Mouse (Mus musculus) cerebellum, postnatal 10 days (tissue): ENCODE data around the gene Ntf5.
A peak's percentile ranks its signal among the peaks of the same experiment; 100 is the strongest.

Source experiments
- DNase-seq, 2 experiments: peaks; one replicate each; pipeline ENCODE4 v3.0.0; 2021; ENCODE audit warnings: mixed read lengths in 2 of 2

Ntf5 gene

DNA sequence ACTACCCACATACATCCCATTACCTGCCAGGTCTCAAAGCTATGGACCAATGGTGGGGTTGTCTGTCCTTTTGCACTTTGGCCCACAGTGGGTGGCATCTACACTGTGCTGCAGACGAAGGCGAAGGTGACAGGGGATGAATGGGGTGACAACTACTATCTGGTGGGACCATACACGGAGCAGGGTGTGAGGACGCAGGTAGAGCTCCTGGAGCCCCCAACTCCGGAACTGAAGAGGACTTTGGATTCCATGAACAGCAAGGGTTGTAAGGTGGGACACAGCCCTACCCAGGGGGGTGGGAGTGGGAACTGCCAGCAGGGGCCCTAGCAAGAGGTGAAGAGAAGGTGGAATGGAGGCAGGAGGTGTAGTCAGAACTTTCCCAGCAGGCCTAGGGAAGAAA, 22.9 kb downstream of the Ntf5 start:
- DNase-seq = no peak

DNA sequence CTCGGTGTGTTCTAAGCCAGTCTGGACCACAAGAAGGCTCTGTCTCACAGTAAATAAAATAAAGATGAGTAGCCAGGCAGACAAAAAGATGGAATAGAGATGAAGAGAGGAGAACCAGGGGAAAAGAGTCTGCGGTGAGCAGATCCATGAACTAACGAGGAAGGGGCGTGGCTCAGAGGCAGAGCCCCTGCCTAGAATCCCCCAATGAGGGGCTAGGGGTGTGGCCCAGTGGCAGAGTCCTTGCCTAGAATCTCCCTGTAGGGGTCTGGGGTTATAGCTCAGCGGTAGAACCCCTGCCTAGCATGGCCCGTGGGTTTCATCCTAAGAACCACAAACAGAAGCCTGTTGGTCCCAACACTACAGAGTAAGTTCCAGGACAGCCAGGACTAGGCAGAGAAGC, 23.6 kb downstream of the Ntf5 start:
- DNase-seq = no peak

DNA sequence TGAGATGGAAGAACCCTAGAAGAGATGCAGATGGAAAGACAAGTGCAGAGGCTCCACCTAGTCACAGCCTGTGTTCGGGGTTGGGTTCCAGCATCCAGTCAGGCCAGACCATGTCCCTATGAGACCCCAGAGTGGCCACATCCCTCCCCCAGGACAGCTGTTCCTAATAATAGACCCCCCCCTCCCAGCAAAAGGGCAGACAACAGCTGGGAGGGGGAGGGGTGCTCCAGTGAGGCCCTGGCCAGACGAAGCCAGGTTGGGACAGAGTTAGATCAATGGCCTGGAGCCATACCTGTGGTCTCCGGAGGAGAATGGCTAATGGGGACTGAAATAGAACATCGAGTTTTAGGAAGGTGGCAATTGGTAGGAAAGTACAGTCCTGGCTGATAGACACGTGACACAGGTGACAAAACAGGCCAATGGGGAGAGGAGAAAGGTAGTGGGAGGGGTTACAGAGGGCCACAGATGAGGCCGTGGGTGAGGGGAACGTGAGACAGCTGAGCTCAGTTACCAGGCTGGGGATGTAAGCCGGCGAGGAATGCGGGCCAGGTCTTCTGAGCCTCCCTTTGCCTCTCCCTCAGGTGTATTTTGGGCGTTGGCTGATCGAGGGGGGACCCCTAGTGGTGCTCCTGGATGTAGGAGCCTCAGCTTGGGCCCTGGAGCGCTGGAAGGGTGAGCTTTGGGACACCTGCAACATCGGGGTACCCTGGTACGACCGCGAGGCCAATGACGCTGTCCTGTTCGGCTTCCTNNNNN, 24.2 kb downstream of the Ntf5 start, which contains the start of gene Ruvbl2:
Gene Ruvbl2 (minus strand): TSS at position 576 of the 756 bp plus-strand sequence.
- no peak for DNase-seq

DNA sequence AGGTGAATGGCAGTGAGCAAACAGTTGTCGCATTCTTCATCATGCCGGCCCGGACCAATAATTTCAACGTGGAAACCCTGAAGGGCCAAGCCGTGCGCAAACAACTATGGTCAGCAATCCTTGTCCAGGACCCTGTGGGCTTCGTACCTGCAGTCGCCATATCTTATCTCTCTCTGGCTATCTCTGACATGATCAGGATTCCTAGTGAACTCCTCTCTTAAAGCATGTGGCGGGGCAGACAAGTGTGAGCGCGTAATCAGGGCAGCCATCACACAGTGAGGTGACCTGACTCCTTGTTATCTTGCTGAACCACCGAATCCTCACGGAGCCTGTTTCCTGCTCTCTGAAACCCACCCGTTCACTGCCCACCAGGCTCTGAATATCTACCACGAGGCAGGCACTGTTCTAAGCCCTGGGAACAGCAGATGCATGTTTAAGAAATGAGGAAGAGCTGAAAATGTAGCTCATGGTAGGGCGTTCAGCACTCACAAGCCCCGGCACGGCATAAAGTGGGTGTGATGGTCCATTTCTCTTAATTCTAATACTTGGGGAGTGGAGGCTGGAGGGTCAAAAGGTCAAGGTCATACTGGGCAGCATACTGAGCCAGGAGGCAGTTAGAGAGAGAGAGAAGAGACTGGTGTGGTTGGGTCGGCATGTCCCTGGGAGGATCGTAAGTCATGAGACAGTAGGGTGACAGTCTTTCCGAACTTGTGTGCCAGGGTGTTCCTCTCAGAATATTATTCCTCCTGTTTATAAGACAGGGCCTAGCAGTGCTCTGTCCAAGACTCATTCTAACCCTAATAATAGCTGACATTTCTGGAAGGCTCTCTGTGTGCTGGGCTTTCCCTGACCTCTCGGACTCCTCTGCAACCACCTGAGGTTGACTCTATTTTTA, 30.3 kb downstream of the Ntf5 start:
- no peak for DNase-seq

DNA sequence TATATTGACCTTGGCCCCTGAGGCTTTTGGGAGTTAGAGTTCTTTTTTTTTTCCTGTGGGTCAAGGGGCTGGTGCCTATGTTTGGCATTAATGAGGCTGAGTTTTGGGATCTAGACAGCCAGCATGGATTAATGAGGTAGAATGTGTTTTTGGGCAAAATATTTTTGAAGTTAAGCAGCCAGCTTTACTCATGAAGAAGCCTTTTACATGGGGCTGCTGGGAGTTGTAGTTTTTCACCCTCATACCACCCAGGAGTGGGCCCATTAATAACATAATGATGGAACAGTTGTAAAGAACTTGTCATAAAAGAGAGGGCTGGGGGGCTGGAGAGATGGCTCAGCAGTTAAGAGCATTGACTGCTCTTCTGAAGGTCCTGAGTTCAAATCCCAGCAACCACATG, 33.1 kb downstream of the Ntf5 start:
- no peak for DNase-seq

DNA sequence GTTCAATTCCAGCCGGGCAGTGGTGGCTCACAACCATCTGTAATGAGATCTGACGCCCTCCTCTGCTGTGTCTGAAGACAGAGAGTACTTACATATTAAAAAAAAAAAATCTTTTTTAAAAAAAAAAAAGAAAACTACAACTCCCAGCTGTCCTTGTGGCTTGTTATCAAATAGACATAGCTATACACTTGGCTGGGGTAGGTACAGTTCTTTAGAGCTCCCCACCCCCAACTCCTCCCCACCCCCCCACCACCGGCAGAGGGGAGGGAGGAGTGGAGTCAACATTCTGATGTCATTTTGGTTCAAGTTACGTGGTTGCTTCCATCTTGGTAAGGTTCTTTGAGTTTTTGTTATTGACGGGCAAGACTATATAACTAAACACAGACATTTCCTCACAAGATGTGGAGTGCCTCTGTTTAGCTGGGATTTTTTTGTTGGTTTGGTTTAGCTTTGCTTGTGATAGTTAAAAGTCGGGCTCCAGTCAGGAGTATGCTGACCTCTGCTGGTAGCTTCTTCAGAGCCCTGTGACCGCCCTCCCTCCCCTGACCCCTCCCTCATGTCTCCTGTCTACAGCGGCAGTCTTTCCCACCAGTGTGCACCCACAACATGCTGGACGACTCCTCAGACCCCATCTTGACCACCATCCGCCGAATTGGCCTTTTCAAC, 34.0 kb downstream of the Ntf5 start:
- peak; percentile 71 to 76 for DNase-seq

DNA sequence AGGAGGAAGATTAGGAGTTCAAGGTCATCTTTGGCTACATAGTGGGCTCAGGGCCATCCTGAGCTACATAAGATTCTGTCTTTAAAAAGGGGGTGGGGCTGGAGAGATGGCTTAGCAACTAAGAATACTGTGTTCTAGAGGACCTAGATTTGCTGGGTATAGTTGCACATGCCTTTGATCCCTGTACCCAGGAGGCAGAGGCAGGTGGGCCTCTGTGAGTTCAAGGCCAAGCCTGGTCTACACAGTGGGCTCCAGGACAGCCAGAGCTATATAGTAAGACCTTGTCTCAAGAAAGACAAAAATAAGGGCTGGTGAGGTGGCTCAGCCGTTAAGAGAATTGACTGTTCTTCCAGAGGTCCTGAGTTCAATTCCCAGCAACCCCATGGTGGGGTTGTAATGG, 36.5 kb downstream of the Ntf5 start:
- no peak for DNase-seq

DNA sequence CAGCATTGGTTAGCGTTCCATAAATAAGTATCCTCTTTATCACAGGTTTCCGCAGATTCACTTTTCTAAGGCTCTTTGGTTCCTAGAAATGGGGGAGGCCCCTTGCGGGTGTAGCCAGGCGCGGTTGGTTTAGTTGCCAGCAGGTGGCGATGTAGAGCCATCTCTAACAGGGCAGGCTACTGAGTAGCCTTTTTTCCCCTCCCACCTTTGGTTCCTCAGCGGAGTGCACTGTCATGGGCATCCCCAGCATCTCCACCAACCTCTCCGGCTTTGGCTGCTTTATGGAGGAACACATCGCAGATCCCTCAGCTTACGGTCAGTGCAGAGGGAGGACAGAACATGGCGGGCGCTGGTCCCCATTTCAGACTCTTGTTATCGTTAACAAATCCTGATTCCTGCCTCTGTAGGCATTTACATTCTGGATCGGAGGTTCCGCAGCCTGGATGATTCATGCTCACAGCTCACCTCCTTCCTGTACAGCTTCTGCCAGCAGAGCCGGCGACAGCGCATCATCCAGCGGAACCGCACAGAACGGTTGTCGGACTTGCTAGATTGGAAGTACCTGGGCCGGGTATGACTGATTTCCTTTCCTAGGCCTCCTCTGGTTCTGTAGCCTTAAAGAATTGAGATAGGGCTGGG, 38.0 kb downstream of the Ntf5 start:
- peak; percentile 93 to 95 for DNase-seq

DNA sequence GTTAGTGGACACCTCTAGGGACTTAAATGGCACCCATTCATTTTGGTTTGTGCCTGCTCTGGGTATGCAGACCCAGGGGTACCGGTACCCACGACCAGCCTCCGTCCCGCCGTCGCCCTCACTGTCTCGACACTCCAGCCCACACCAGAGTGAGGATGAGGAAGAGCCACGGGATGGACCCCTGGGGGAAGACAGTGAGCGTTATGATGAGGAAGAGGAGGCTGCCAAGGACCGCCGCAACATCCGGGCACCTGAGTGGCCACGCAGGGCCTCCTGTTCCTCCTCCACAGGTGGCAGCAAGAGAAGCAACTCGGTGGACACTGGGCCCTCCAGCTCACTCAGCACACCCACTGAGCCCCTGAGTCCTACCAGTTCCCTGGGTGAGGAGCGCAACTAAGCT, 41.5 kb downstream of the Ntf5 start:
- DNase-seq = no peak

DNA sequence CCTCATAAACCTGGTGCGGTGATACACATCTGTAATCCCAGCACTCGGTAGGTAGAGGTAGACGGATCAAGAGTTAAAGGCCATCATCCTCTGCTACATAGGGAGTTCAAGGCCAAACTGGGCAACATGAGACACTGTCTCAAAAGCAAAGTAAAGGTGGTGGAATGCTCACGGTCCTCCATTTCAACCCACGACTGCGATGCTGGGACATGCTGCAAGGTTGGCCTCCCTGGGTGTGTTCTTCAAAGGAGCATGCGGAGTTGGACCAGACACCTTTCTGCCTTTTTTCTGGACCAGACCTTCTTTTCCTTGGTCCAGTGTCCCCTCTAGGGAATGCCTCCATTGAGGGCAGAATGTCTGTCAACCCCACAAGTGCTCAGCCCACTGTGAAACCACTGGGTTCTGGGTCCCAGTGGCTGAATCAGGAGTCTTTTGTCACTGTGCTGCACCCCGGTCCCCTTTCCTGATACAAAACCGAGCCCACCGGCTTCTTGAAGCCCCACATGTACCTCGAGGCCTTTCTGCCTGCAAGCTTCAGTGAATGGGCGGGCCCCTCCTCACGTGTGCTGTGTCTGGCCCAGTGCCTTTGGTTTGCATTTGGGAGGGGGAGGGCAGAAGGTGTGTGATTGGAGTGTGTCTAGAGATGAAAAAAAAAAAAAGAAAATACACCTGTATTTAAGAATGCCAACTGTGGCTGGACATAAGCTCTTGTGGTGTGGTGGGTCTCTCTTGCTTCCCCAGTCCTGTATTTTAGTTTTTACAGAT, 42.6 kb downstream of the Ntf5 start:
- no peak for DNase-seq

DNA sequence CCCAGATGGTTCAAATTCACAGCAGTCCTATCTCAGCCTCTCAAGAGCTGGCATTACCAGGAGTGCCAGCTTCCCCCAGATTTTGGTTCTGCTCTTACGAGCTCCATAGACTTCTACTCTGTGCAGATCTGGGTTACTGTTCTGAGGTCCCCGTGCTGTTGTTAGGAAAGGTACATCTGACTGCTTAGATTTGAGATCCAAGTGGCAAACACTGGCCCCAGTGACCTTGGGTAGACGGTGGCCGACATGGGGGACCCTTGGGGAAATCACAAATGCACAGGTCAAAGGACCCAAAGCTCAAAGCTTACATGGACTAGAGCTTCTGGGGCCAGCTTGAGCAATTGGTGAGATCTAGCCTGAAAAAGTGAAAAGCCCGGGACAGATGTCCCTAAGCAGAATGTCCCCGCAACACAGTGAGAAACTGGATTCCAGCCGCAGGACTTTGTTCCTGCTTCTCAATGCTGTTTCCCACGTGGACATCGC, 43.3 kb downstream of the Ntf5 start:
- no peak for DNase-seq

DNA sequence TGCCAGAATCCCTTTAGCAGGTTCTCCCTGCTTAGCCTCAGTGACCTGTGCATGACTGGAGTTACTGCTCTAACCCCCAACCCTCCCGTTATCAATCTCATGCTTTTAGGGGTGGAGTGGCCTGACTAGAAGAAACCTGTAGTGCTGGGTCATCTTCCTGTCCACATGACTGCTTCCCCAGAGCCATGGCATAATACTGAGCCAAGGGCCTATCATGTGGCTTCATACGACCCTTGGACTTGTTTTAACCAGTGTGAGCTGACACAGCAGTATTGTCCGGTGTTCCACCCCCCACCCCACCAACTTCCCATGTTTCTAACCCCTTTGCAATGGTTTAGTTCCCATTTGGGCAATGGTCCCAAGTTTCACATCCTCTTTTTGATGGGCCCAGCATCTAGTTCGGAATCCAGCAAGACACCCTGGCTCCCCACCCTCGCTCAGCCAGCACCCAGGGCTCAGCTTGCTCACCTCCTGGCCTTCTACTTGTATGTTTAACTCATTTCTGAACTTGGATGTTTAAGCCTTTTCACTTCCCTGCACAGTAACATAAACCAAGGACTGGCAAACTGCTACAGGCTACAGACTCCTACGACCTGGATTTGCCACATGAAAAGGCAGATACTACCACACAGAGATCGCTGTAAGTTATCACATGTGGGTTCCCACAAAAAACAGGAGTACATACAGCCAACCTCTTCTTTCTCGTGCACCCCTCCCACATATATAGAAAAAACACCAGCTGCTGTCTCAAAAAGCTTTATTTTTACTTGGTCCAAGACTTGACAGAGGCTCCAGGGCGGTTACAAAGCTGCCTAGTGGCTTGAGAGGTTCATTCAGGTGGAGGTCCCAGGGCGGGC, 43.9 kb downstream of the Ntf5 start:
- no peak for DNase-seq

DNA sequence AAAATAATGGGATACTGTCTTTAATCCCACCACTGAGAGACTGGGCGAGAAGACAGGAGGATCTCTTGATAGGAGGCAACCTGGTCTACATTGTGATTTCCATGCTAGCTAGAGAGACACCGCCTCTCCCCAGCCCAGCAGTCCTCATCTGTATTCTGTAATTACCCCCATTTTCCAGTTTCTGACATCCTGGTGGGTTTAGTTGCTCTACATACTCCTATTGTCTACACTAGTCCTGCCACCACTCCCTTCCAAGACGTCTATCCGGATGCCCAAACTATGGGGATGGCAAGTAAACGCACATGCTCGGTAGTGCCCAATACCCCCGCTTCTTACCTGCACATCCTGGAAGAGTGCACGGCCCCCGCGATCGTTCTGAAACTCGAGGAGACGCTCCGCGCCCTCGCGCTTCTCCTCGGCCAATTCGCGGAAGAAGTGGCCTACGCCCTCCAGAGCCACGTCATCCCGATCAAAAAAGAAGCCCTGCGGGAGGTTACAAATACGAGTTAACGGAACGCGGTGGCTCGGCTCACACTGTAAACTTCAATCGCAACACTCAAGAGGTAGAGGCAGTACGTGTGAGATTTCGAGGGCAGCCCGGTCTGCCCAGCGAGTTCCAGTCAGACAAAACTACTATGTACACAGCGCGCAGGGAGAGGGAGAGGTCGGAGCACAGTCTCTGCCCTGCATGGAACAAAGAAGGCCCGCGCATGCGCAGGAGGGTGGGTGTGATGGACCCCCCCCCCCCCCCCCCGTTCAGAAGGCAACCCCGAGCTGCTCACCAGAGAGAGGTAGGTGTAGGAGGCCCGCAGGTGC, 45.5 kb downstream of the Ntf5 start:
- peak; percentile 96 for DNase-seq

DNA sequence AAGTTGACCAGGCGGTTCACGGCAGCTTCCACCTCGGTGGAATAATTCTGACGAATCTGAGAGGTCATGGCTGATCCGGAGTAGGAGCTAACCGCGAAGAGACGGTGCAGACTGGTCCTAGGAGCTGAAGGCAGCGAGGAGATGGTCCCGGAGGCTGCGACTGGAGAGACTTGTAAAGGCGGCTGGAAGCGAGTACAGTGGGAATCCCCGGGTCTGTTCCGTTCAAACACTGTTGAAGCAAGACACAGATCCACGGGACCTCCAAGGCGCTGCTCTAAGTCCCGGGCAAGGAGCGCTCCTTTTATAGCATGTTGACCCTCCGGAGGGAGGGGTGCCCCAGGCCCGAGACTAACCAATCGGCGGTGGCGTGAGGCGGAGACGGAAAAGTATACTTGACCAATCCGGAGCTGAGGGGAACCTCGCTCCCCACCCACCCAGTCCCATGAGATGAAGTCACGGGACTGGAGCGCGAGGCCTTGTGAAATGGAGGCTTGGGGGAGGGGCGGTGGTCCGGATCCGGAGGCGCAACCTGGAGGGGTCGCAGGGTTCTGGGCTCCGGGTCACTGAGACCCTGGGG, 46.2 kb downstream of the Ntf5 start, which contains the start of gene Ftl1:
Gene Ftl1 (minus strand): TSS at position 321 of the 577 bp plus-strand sequence.
- DNase-seq = peak; percentile 98

DNA sequence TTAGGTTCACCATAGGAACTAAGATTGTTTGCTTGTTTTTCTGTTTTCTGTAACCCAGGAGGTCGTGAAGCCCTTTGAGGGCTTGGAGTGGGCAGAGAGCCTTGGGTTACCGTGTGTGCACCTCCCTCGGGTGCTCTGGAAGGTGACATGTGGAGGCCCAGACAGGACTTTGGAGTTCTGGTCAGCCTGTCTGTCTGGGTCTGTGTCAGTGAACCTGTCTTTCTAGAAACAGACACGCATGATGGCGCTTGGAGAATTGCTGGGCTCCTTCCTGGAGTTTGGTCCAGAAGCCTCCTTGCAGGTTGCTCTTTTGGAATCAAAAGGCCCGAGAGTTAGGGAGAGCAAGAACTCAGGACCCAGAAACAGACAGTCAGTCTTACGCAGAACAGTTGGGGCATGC, 46.9 kb downstream of the Ntf5 start:
- DNase-seq = peak; percentile 36 to 56

DNA sequence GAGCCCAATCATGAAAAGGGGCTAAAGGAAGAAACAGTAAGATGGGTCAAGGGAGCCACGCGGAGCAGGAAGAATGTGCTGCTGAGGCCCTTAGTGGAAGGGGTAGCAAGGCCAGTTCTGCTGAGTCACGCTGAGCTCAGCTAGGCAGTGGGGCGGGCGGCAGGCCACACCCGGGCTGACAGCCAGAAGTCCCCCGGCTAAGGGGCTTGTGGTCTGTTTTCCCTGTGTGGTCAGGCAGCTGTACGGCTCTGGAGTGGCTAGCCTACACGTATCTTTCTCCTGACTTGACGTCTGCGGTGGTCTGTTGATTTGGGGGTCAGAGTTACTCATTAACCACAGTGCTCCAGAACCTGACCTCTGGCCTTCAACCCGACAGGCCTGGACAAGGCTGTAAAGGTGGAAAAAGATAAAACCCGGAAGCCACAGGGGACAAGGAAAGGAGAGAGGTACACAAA, 47.4 kb downstream of the Ntf5 start:
- peak; percentile 74 to 80 for DNase-seq

DNA sequence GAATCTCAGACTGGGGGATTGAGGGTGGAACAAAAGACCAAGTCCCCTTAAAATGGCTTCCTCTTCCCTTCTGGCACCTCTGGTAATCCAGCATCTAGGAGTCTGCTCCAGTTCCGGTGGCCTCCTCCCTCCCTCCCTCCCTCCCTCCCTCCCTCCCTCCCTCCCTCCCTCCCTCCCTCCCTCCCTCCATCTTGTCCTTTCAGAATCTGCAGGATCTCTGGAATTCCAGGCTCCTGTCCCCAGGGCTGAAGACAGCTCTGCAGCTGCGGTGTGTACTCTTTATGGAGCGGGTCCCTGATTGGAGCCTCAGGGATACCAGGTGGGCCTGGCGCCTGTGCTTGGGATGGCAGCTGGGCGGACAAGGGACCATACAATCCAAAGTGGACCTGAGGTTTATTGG, 47.8 kb downstream of the Ntf5 start:
- DNase-seq = peak in 1 of 2 experiments; percentile 35

DNA sequence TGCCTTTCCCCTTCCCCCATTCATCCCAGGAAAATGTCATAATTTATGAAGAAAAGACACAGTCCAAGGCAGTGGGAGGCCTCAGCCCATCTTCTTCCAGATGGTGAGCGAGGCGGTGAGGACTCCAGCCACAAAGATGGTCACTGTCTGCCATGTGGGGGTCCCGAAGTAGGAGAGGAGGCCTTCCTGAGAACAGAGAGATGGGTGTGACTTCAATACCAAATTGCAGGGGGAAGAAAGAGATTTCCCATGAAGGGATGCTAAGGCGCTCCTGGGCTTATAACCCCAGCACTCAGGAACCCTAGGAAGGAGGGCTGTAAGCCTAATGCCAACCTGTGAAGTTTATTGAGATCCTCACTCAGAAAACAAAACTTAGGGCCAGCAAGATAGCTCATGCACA, 48.3 kb downstream of the Ntf5 start:
- no peak for DNase-seq

DNA sequence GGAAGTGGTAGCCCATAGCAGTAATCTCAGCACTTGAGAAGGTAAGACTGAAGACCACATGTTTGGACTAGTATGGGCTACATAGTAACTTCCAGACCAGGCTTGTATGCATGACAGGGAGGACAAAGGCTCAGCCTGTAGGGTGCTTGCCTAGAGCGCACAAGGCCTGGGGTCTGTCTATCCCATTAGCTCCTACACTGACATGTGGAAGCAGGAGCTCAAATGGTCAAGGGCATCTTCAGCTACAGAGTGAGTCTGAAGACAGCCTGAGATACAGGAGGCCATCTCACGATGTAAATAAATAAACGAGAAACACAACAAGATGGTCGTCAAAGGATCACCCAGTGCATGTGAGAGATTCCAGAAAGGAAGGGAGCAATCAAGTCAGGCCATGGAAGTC, 48.8 kb downstream of the Ntf5 start:
- DNase-seq = no peak
